Mouse (Mus musculus) stomach, postnatal 0 days (tissue): ENCODE measurements around the gene Fcer1g.

Source experiments
- CTCF ChIP-seq: IDR thresholded peaks from 2 replicates; pipeline ENCODE4 v1.5.1; 2016; ENCODE audit warnings: antibody characterized with exemption, low read depth, mild to moderate bottlenecking, moderate library complexity
- EP300 ChIP-seq: optimal IDR thresholded peaks from 2 replicates; pipeline ENCODE3; 2016; ENCODE audit warnings: antibody characterized with exemption

DNA sequence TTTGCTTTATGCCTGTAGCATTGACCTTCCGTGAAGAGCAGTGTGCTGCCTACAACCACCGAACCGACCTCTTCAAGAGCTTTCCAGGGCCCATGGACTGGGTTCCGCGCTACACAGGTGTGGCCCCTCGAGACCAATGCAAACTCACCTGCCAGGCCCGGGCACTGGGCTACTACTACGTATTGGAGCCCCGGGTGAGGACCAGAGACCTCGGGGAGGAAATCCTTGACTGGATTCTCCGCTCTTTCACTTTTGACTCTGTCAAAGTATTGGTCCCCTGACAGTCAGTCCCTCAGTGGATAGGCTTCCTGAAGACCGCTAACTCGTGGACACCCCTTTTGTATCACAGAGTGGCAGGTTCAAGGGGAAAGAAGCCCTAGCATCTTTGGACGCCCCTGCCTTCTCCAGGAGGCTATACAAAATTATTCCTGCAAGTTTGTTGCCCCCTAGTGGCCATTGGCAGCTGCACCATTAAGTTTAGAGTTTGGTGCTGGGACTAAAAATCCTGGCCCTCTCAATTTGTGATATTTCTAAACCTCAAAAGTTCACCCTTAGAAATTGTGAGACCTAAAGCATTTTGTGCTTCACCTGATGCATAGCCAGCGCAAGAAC, 22.9 kb upstream of the Fcer1g start:
- TF ChIP-seq CTCF (peak; percentile 86), EP300 (no peak)
